Mouse (Mus musculus) liver, adult (tissue): ENCODE results near the gene Nr1h3.
A peak's percentile ranks its signal among the peaks of the same experiment; 100 is the strongest.

Experiments
- GATA4 ChIP-seq: IDR thresholded peaks from 2 replicates; pipeline ENCODE4 v1.6.1; 2014; ENCODE audit warnings: mild to moderate bottlenecking, low read length; ENCODE audit not compliant: insufficient replicate concordance

Gene Nr1h3

GRCm38 (mm10) chr2:91202222-91202971 is at the start of gene Nr1h3, which contains the start of gene Acp2:
Nr1h3 (minus strand) TSS chr2:91202834.
Acp2 (plus strand) TSS chr2:91202885.
- TF ChIP-seq GATA4, result no peak

- no peak for TF ChIP-seq GATA4
These were observed 49.4 kb upstream of the Nr1h3 start for GRCm38 (mm10) chr2:91252001-91252400.

- TF ChIP-seq GATA4, result no peak
These were observed 45.7 kb upstream of the Nr1h3 start for GRCm38 (mm10) chr2:91248366-91248765.

GRCm38 (mm10) chr2:91244557-91245228 is 42.1 kb upstream of the Nr1h3 start:
- no peak for TF ChIP-seq GATA4

GRCm38 (mm10) chr2:91243416-91243815 is 40.8 kb upstream of the Nr1h3 start:
- TF ChIP-seq GATA4, result no peak

GRCm38 (mm10) chr2:91242547-91242946 is 39.9 kb upstream of the Nr1h3 start:
- TF ChIP-seq GATA4, result no peak

- TF ChIP-seq GATA4, result 0 out of 2 replicates have a peak, but pooled peaks have one; percentile 49
These were observed 35.0 kb upstream of the Nr1h3 start for GRCm38 (mm10) chr2:91237511-91238080.

GRCm38 (mm10) chr2:91236601-91237510 is 34.2 kb upstream of the Nr1h3 start, which contains the start of gene Ddb2:
Ddb2 (minus strand) TSS chr2:91236982.
- no peak for TF ChIP-seq GATA4

GRCm38 (mm10) chr2:91229735-91230134 is 27.1 kb upstream of the Nr1h3 start:
- no peak for TF ChIP-seq GATA4

GRCm38 (mm10) chr2:91223614-91224013 is 21.0 kb upstream of the Nr1h3 start:
- TF ChIP-seq GATA4, result no peak

GRCm38 (mm10) chr2:91220501-91220900 is 17.9 kb upstream of the Nr1h3 start:
- TF ChIP-seq GATA4, result no peak

GRCm38 (mm10) chr2:91217032-91217431 is 14.4 kb upstream of the Nr1h3 start:
- no peak for TF ChIP-seq GATA4

GRCm38 (mm10) chr2:91213311-91213710 is 10.7 kb upstream of the Nr1h3 start:
- no peak for TF ChIP-seq GATA4

- no peak for TF ChIP-seq GATA4
These were observed 3.7 kb upstream of the Nr1h3 start for GRCm38 (mm10) chr2:91206254-91206775.
